Mouse (Mus musculus) embryo, embryonic 10.5 days (tissue): ENCODE measurements around the gene Slc9a7.

Source experiments
- DNase-seq: peaks from one replicate; pipeline ENCODE4 v3.0.0-alpha.2; 2015; ENCODE audit warnings: low spot score

The Slc9a7 gene

DNA sequence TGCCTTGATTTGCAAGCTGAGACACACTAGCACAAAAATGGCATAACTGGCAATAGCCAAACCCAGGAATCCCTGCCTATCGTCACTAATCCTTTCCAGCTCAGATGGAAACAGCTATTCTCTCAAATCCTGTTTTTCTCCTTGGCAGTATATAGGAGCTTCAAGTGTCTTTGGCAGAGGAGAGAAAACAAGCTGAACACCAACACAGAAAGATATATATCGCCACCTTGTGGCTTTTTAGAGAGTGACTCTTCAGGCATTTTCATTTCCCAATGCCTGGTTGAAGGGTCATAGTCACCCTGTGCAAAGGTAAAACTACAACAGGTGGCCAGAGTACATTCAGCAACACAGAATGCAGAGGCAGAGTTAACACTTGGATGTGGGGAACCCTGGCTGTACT lies 134.1 kb downstream of the Slc9a7 start:
- DNase-seq: peak; percentile 46

DNA sequence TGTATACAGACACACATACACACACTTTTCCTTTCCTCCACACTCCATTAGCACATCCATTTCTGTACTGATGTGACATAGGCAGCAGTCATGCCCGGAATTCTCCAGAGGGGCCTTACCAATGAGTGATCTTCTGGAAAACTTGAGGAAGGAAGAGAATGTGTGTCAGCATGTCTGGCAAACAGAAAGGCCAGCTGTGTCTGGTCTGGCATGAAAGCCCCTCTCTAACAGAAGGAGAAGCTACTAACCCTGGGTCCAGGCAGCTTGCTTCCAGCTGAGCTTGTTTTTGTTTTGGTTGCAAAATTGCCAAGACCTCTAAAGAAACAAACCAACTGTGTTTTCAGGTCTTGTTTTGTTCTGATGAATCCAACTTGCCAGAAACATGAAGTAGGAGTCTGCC lies 162.1 kb downstream of the Slc9a7 start:
- DNase-seq: no peak

GRCm38 (mm10) chrX:20128951-20129350 lies 162.7 kb downstream of the Slc9a7 start:
- DNase-seq: no peak

DNA sequence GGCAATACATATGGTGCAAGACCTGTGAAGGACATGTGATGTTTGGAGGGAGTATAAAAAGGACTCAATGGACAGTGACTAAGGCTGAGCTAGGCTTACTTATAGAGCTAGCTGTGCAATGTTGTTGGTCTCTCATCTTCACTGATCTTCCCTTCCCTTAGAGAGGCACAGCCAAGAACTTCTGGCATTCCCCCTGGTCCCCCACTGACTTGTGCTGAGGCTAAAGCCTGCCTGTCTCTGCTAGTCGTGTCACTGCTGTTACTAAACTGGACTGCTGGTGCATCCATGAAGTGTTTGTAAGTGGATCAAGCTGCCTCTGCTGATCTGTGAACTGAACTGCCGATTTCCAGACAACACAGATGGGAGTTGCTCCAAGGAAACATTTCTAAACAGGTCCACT lies 166.1 kb downstream of the Slc9a7 start:
- no peak for DNase-seq

- DNase-seq: no peak
Measured at GRCm38 (mm10) chrX:20117717-20118116, 173.9 kb downstream of the Slc9a7 start.

DNA sequence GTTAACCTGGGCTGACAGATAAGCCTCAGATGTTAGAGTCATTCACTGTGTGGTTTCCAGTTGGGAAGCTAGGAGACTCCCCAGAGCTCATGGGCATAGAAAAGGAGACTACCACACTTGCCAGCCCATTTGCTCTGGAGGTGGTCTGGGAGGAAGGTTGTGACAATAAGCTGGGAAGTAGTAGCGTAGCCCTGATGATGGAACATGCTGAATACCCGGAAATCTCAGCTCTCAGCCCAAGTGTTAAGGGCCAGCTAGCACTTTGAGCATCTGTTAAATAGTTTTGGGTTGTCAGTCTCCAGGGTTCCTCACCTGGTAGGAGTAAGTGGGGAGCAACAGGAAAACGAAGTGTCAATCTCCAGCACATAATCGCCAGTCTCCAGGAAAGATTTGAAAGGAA lies 221.4 kb downstream of the Slc9a7 start:
- DNase-seq: no peak

DNA sequence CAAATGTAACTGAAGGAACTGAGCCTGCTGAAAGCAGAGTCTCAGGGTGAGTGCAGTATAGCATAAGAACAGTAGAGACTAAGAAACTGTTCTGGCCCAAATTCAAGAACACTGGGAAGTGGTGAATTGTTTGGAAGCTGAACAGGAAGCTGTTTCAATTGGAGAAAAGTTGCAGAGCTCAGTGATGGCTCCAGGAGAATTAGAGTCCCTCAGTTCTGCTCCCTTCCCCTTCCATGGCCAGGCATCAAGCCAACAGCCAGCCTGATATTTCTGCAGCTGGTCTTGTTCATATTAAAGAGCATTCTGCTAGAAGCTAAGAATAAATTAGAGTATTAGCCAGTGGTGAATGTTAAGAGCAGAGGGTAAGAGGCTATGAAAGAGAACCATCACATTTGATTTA lies 225.0 kb downstream of the Slc9a7 start:
- DNase-seq: no peak

- DNase-seq: peak; percentile 1
Measured at GRCm38 (mm10) chrX:20061764-20062480, 229.7 kb downstream of the Slc9a7 start.

GRCm38 (mm10) chrX:20060769-20061315 lies 230.8 kb downstream of the Slc9a7 start:
- DNase-seq: peak; percentile 6

DNA sequence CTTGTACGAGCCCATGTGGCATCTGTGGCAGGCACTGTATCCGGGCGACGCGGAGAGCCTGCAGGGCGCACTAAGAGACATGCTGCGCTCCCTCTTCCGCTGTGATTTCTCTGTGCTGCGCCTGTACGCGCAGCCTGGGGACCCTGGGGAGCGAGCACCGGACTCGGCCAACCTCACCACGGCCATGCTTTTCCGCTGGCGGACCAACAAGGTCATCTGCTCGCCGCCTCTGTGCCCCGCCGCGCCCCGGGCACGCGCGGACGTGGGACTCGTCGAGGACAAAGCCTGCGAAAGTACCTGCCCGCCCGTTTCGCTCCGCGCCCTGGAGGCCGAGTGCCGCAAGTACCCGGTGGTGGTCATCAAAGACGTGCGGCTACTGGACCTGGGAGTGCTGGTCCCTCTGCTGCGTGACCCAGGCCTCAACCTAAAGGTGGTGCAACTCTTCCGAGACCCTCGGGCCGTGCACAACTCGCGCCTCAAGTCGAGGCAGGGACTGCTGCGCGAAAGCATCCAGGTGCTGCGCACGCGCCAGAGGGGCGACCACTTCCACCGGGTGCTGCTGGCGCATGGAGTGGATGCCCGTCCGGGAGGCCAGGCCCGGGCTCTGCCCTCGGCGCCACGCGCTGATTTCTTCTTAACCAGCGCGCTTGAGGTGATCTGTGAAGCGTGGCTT lies 231.4 kb downstream of the Slc9a7 start:
- peak; percentile 22 for DNase-seq

- peak; percentile 80 for DNase-seq
Measured at GRCm38 (mm10) chrX:20059381-20059971, 232.1 kb downstream of the Slc9a7 start, which contains the start of gene Chst7. Gene Chst7, plus strand, starts transcription at chrX:20059560.
